Mouse (Mus musculus) heart, adult 9 months (tissue): Measurements from ENCODE around the gene Slc26a10.
"Not testable (repeated sequence)": the region's sequence is repeated elsewhere in the genome, so short reads cannot be mapped to it uniquely, and the experiment has no call there.

Source experiments
- DNase-seq, 2 experiments: peaks; one replicate each; pipeline ENCODE4 v3.0.0; 2022; ENCODE audit warnings: low spot score in 2 of 2

The Slc26a10 gene

DNA sequence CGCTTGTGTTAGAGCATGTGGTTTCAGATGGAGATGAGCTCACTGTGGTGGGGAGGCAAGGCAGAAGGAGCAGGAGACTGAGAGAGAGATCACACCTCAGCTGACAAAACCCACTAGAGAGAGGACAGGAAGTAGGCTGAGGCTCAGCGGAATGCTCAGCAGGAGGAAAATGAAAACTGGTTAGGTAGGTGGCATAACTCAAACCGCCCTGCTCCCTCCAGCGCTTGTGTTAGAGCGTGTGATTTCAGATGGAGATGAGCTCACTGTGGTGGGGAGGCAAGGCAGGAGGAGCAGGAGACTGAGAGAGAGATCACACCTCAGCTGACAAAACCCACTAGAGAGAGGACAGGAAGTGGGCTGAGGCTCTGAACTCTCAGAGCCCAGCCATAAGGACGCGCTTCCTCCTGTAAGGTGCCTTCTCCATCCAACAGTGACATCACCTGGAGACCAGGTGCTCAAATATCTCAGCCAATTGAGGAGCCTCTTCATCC lies 17.6 kb downstream of the Slc26a10 start:
- not testable (repeated sequence) for DNase-seq

DNA sequence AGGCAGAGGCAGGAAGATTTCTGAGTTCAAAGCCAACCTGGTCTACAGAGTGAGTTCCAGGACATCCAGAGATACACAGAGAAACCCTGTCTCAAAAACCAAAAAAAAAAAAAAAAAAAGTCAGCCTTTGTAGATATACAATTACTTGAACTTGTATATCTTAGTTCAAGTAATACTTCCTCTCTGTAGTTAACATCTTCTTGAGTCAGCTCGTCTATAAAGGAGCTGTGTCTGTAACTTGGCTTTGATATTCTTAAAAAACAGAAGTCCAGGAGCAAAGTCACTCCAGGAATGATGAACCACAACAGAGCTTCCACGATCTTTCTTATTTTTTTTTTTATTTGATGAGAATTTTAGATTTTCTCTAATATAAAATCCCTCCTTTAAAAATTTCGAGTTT lies 19.7 kb downstream of the Slc26a10 start:
- DNase-seq = no peak

- DNase-seq = no peak
Observed at GRCm38 (mm10) chr10:127160081-127160480, 20.4 kb downstream of the Slc26a10 start.

- DNase-seq = no peak
Observed at GRCm38 (mm10) chr10:127158471-127158870, 22.0 kb downstream of the Slc26a10 start.

GRCm38 (mm10) chr10:127156511-127156910 lies 23.9 kb downstream of the Slc26a10 start:
- no peak for DNase-seq

DNA sequence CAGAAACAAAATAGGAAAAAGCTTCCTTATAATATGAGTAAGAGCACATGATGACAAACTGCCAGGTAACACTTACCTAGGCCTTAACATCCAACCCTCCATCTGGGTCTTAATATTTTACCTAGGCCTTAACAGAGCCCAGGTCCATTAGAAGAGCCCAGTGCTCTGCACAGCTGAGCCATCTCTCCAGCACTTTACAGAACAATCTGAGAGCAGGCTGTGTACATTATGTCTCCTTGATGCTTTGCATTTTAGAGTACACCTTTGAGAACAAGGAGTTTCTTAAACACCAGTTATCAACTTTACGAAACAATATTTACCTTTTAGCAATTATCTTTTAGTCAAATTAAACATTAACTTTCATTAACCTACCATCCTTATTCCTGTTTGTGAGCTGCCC lies 24.4 kb downstream of the Slc26a10 start:
- DNase-seq = no peak

DNA sequence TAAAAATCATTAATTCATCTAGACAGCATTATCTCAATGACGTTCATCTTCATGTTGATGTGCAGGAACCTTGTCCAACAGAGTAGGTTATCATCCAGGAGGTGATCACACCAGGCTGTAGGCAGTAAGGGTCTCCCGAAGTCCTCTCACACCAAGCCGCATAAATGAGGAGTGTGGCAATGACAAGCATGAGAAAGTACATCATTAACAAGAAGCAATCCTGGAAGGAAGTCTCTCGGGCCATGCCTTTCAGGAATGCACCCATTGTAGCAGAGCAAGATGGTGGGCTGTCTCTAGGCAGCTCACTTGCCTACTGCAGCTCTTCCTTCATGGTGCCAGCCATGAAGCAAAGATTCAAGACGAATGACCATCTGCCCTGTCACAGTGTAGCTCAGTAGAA lies 25.8 kb downstream of the Slc26a10 start:
- no peak for DNase-seq

GRCm38 (mm10) chr10:127154241-127154640 lies 26.2 kb downstream of the Slc26a10 start:
- DNase-seq = no peak

GRCm38 (mm10) chr10:127153323-127153722 lies 27.1 kb downstream of the Slc26a10 start:
- no peak for DNase-seq

GRCm38 (mm10) chr10:127152556-127152955 lies 27.9 kb downstream of the Slc26a10 start:
- DNase-seq = not testable (repeated sequence)

DNA sequence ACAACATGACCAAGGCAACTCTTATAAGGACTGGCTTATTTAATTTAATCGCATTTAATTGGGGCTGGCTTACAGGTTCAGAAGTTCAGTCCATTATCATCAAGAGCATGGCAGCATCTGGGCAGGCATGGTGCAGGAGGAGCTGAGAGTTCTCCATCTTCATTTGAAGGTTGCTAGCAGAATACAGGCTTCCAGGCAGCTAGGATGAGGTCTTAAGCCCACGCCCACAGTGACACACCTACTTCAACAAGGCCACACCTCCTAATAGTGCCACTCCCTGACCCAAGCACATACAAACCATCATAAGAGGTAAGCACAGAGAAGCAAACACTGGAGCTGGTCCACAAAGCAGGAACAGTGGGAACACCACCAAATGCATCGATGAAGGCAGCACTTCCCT lies 29.2 kb downstream of the Slc26a10 start:
- DNase-seq = not testable (repeated sequence)

GRCm38 (mm10) chr10:127150471-127150872 lies 30.0 kb downstream of the Slc26a10 start:
- DNase-seq = no peak

DNA sequence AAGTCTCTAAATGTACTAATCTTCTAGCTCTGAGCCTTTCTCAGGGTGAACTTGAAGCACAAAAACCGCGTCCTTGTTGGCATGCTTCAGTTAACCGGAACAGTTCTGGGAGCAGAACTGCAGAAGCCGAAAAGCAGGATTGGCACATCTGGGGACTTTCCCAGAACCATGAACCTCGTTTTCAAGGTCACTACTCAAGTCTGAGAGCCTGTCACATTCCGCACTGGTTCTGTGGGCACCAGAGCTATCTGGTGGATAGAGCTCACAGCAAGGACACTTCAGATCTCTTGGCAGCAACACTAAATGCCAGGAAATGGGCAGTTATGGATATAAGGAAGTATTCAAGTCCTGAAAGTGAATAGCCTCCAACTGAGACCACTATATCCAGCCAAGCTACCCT lies 33.3 kb downstream of the Slc26a10 start:
- no peak for DNase-seq

DNA sequence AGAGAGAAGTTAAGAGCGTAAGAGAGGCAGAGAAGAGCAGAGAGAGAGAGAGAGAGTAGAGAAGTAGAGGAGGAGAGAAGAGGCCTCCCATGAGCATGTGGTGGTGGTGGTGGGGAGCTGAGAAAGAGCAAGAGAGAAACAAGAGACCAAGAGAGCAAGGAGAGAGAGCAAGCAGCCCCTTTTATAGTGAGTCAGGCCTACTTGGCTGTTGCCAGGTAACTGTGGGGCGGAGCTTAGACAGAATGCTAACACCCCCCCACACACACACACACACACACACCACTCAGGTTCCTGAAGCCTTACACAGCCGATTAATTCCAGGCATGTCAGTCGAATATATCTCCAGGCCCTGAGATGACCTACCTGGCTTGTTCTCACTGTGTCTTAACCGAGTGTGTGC lies 35.1 kb downstream of the Slc26a10 start:
- DNase-seq = no peak

DNA sequence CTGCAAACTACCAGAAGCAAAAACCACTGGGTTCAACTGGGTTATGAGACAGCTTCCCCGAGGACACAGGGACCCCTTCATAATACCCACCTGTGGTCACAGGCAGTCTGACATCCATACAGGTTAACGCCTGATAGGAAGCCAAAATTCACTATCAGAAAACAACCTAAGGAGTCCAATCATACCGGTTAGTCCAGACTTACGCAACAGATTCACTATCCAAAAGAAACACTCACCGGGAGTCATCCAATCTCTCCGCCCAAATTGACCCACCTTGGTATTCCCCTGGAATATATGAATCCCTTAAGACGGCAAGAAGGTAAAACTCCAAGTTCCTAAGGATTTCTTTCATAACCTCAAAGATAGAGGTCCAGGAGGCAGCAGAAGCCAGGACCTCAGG lies 35.9 kb downstream of the Slc26a10 start:
- no peak for DNase-seq

- DNase-seq = no peak
Observed at GRCm38 (mm10) chr10:127143228-127143627, 37.2 kb downstream of the Slc26a10 start.

- DNase-seq = no peak
Observed at GRCm38 (mm10) chr10:127141500-127141899, 38.9 kb downstream of the Slc26a10 start.

GRCm38 (mm10) chr10:127140971-127141370 lies 39.5 kb downstream of the Slc26a10 start:
- DNase-seq = no peak

DNA sequence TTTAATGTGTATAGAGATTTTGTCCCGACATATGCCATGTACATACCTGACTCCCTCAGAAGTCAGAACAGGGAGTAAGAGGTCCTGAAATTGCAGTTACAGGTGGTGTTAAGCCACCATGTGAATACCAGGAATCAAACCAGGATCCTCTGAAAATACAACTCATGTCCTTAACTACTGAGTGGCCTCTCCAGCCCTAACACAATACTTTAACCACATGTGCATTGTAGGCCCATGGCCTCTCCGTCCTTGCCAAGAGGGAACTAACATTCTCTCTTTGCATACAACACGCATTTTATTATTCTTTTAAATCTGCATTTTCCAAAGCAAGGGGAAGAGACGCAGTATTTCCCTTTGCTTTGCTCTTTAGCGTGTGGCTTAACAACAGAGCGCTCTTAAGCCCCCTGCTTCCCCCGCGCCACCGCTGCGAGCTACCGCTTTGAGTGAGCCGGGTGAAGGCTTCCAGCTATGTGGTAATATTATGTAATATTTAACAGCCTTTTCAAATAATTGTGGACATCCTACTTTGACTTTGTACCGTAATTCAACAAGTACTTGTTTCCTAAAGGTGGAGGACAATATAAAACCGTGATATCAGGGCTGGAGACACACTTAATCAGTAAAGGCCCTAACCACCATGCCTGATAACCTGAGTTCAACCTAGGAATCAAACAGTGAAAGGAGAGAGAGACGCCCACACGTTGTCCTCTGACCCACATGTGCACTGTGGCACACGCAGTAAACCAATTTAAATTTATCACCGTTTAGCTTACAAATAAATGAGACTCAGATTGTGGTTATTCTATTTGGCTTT lies 41.9 kb downstream of the Slc26a10 start:
- DNase-seq = no peak

- DNase-seq = no peak
Observed at GRCm38 (mm10) chr10:127137896-127138295, 42.5 kb downstream of the Slc26a10 start.

DNA sequence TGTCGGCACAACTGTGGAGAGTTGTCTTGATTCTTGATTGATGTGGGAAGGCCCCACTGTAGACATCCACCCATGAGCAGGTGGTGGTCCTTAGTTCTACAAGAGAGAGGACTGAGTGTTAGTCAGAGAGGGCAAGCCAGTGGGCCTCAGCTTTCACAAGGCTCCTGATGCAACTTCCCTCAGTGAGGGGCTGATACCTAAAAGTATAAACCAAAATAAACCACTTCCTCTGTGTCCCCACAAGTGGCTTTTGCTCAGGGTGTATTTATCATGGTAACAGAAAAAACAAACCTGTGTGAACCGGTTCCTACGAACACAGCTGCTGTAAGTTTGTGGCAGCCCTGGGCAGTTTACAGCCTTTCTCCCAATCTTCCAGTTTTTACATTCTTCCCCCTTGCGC lies 43.9 kb downstream of the Slc26a10 start:
- DNase-seq = no peak

DNA sequence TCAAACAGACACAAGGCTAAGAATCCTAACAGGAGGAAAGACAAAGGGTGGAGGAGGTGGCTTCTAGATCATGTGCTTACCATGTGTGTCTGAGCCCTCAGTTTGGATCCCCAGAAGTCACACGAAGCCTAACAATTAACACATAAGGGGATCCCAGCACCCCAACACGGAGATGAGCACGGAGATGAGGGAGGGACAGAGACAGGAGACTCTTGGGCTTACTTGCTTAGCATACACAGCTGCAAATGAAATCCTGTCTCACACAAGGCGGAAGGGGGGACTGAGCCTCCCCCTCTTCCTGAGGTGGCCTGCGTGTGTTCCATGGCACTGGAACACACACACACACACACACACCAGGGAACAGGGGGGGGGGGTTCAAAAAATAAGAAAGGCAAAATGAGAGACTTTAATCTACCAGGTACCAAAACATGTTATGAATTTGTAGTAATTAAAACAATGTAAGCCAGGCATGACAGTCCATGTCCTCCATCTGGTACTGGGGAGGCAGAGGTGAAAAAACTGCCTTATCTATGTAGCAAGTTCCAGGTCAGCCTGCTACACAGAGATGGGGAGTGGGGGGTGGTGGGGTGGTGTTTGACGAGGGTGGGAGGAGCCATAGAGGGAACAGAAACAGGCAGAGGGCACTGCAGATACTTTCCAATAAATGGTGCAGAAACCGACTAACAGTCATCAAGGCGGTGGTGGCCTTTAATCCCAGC lies 45.2 kb downstream of the Slc26a10 start:
- no peak for DNase-seq
